Mouse (Mus musculus): Measurements from ENCODE around the gene Soga3. TPM values are rescaled to one million over a fixed set of nuclear protein-coding genes. Genes with fewer than 3 reads are reported as not detected.

Soga3 gene
- total and polyA plus RNA-seq, 2 experiments from 2014 or later = 132 to 139 TPM

DNA sequence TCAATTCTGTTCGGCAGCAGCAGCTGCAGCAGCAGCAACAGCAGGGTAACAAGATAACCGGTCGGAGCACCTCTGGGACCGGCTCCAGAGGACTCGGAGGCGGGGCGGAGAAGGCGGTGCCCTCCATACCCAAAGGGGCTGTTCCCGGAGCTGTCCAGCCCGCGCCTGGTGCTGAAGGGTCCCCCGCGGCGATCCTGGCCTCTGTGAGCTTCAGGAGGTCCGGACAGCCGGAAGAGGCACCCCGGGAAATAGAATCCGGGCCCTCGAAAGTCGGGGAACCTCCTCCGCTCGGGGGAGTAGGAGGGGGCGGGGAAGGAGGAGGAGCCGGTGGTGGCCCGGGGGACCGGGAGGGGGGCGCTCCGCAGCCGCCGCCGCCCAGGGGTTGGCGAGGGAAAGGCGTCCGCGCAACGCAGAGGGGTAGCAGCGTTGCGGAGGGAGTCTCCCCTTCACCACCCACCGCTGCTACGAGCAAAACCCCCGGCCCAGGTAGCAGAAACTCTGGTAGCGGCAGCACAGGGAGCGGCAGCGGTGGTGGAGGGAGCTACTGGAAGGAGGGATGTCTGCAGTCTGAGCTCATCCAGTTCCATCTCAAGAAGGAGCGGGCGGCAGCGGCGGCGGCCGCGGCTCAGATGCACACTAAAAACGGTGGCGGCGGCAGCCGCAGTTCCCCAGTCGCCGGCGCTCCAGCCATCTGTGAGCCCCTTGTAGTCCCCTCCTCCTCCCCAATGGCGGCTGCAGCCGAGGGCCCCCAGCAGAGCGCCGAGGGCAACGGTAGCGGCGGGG, 3.4 kb downstream of the Soga3 start:
- H3K4me2 ChIP-seq (ENCODE audit: low read depth, low read length) = peak overlapping the region; percentile 78
- peak; percentile 86 for DNase-seq (ENCODE audit: low spot score)
- WGBS = 1% methylated on average over 54 of the region's 65 CpGs

DNA sequence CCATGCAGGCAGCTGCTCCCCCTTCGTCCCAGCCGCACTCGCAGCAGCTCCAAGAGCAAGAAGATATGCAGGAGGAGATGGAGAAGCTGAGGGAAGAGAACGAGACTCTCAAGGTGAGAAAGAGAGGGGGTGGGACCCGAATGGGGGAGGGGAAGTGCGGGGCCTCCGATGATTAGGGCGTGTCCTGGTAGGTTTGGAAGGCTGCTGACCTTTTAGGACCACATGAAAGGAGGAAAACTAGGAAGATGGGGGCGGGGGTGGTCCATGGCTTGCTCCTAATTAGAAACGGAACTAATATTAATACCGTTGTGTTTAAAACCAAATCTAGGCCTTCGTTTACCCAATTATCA, 4.0 kb downstream of the Soga3 start:
- no peak; the same call in 1 of the 2 replicates for ATAC-seq
- DNase-seq (ENCODE audit: low spot score) = no peak
- Histone ChIP-seq H3K4me2 (ENCODE audit: low read depth, low read length) (peak overlapping the region; percentile 78), H3K4me1 (ENCODE audit: insufficient read depth, low read length) (peaks cover 19% of the 10 kb centered on the region), H3K9ac (replicated peaks; ENCODE audit: low read length) (peak overlapping the region; percentile 95), H3K27ac (peak overlapping the region; percentile 97), H3K4me3 (ENCODE audit: low read length) (peak overlapping the region; percentile 70), H3K27me3 (ENCODE audit: insufficient read depth, low read length) (no peaks in the 10 kb centered on the region), H3K9me3 (ENCODE audit: low read length) (no peaks in the 10 kb centered on the region), H3K36me3 (ENCODE audit: insufficient read depth, low read length) (no peaks in the 10 kb centered on the region)
- WGBS = under 1% methylated on average over 12 of the region's 12 CpGs
- TF ChIP-seq CTCF (IDR thresholded peaks at IDR 0.05; ENCODE audit: low read depth) = no peak

More for the DNA sequence above, 3.4 kb downstream of the Soga3 start:
- peak overlapping the region; percentile 97 for H3K27ac ChIP-seq
- TF ChIP-seq CTCF (IDR thresholded peaks at IDR 0.05; ENCODE audit: low read depth) = no peak; the same call in 1 of the 2 replicates
- peaks cover 20% of the 10 kb centered on the region for H3K4me1 ChIP-seq (ENCODE audit: insufficient read depth, low read length)
- peak overlapping the region; percentile 70 for H3K4me3 ChIP-seq (ENCODE audit: low read length)
- peak; percentile 81 for ATAC-seq
- H3K27me3 ChIP-seq (ENCODE audit: insufficient read depth, low read length) = no peaks in the 10 kb centered on the region
- no peaks in the 10 kb centered on the region for H3K9me3 ChIP-seq (ENCODE audit: low read length)
- H3K9ac ChIP-seq (replicated peaks; ENCODE audit: low read length) = peak overlapping the region; percentile 95
- H3K36me3 ChIP-seq (ENCODE audit: insufficient read depth, low read length) = no peaks in the 10 kb centered on the region

DNA sequence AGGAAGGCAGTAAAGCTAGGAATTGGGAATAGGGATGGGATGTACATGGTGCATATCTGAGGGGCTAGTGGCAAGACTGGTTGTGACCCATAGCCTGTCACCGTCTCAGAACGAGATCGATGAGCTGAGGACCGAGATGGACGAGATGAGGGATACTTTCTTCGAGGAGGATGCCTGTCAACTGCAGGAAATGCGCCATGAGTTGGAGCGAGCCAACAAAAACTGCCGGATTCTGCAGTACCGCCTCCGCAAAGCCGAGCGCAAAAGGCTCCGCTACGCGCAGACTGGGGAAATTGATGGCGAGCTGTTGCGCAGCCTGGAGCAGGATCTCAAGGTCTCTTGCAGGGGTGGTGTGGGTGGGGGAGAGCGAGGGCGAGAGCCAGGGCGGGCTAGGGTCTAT, 4.4 kb downstream of the Soga3 start:
- Histone ChIP-seq H3K4me2 (ENCODE audit: low read depth, low read length) (peak overlapping the region; percentile 78), H3K9me3 (ENCODE audit: low read length) (no peaks in the 10 kb centered on the region), H3K9ac (replicated peaks; ENCODE audit: low read length) (peak overlapping the region; percentile 95), H3K27ac (peak overlapping the region; percentile 97), H3K4me1 (ENCODE audit: insufficient read depth, low read length) (peaks cover 18% of the 10 kb centered on the region), H3K27me3 (ENCODE audit: insufficient read depth, low read length) (no peaks in the 10 kb centered on the region), H3K36me3 (ENCODE audit: insufficient read depth, low read length) (peaks cover 2% of the 10 kb centered on the region; the same call in 1 of the 2 replicates), H3K4me3 (ENCODE audit: low read length) (peak overlapping the region; percentile 70)
- ATAC-seq (peak; percentile 22), DNase-seq (ENCODE audit: low spot score) (peak; percentile 78)
- TF ChIP-seq CTCF (IDR thresholded peaks at IDR 0.05; ENCODE audit: low read depth) = no peak; the same call in 1 of the 2 replicates
- 3% methylated on average over 21 of the region's 21 CpGs for WGBS

DNA sequence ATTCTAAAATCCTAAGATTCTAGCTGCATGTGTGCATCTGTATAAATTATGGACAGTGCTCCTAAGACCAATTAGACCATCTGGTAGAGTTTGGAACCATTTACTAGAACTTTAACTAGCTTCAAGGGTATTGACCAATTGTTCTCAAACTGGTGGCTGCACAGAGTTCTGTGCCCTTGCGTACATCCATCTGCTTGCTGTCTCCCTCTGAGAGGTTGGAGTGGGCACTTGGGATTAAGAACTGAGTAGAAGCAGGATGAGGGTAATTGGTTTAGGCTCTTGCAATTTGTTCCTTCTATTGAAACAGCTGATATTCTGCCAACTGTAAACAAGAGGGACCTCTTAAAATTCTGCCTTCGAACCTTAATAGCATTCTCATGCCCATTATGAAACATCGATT, 11.7 kb downstream of the Soga3 start:
- H3K27ac ChIP-seq = no peak overlapping the region
- H3K4me1 ChIP-seq (ENCODE audit: insufficient read depth, low read length) = no peaks in the 10 kb centered on the region
- TF ChIP-seq CTCF (IDR thresholded peaks at IDR 0.05; ENCODE audit: low read depth) = no peak
- no peaks in the 10 kb centered on the region for H3K27me3 ChIP-seq (ENCODE audit: insufficient read depth, low read length)
- H3K4me3 ChIP-seq (ENCODE audit: low read length) = no peak overlapping the region
- WGBS = 72% methylated on average over 3 of the region's 3 CpGs
- H3K9me3 ChIP-seq (ENCODE audit: low read length) = no peaks in the 10 kb centered on the region
- no peak for ATAC-seq
- H3K36me3 ChIP-seq (ENCODE audit: insufficient read depth, low read length) = peaks cover 17% of the 10 kb centered on the region; the same call in 1 of the 2 replicates
- no peak overlapping the region for H3K4me2 ChIP-seq (ENCODE audit: low read depth, low read length)
- no peak for DNase-seq (ENCODE audit: low spot score)
- H3K9ac ChIP-seq (replicated peaks; ENCODE audit: low read length) = no peak overlapping the region

DNA sequence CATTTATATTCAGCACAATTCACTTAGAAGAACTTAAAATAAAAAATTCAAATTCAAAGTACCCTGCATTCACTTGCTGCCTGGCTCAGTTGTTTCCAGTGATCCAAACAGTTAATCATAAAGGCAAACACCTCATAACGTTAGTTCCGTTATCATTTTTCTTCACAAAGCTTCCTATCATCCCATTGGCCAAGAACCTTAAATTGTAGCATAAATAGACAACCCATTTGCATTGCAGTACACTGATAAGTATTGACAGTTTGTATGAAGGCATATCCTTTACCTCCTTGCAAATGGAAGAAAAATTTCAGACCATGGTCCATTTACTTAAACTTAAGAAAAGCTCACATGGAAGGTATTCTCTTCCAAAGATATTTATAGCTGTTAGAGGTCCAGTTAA, 18.0 kb downstream of the Soga3 start:
- WGBS = 78% methylated on average over 2 of the region's 2 CpGs
- H3K9me3 ChIP-seq (ENCODE audit: low read length) = no peaks in the 10 kb centered on the region
- H3K4me1 ChIP-seq (ENCODE audit: insufficient read depth, low read length) = no peaks in the 10 kb centered on the region
- TF ChIP-seq CTCF (IDR thresholded peaks at IDR 0.05; ENCODE audit: low read depth) = no peak
- H3K4me3 ChIP-seq (ENCODE audit: low read length) = no peak overlapping the region
- no peak for ATAC-seq
- H3K9ac ChIP-seq (replicated peaks; ENCODE audit: low read length) = no peak overlapping the region
- no peaks in the 10 kb centered on the region for H3K27me3 ChIP-seq (ENCODE audit: insufficient read depth, low read length)
- DNase-seq (ENCODE audit: low spot score) = no peak
- H3K27ac ChIP-seq = no peak overlapping the region
- no peak overlapping the region for H3K4me2 ChIP-seq (ENCODE audit: low read depth, low read length)
- no peaks in the 10 kb centered on the region; the same call in 1 of the 2 replicates for H3K36me3 ChIP-seq (ENCODE audit: insufficient read depth, low read length)

DNA sequence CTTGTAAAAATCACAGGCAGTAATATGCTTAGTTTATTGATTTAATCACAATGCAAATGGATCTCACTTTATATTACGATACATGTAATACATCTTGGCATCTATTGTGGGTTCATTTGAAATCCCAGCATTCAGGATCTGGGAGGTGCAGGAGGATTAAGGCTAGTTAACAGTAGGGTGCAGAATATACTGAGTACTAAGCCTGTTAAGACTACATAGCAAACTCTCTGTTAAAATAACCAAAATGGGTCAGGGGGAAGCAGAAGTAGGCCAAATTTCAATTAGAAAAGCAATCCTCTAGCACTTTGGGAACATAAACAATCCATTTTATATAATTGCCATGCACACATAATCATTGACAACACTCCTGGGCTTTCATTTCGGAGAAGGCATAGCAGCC, 30.1 kb downstream of the Soga3 start:
- H3K4me2 ChIP-seq (ENCODE audit: low read depth, low read length) = no peak overlapping the region
- H3K9ac ChIP-seq (replicated peaks; ENCODE audit: low read length) = no peak overlapping the region
- no peaks in the 10 kb centered on the region for H3K4me1 ChIP-seq (ENCODE audit: insufficient read depth, low read length)
- DNase-seq (ENCODE audit: low spot score) (no peak), ATAC-seq (0 out of 2 replicates have a peak, but pooled peaks have one; percentile 38)
- no peak for TF ChIP-seq CTCF (IDR thresholded peaks at IDR 0.05; ENCODE audit: low read depth)
- 0 out of 2 replicates have a peak, but pooled peaks cover 3% of the 10 kb centered on the region for H3K9me3 ChIP-seq (ENCODE audit: low read length)
- no peak overlapping the region for H3K27ac ChIP-seq
- H3K36me3 ChIP-seq (ENCODE audit: insufficient read depth, low read length) = no peaks in the 10 kb centered on the region
- H3K4me3 ChIP-seq (ENCODE audit: low read length) = no peak overlapping the region
- WGBS = 74% methylated on average over 2 of the region's 2 CpGs
- H3K27me3 ChIP-seq (ENCODE audit: insufficient read depth, low read length) = no peaks in the 10 kb centered on the region

DNA sequence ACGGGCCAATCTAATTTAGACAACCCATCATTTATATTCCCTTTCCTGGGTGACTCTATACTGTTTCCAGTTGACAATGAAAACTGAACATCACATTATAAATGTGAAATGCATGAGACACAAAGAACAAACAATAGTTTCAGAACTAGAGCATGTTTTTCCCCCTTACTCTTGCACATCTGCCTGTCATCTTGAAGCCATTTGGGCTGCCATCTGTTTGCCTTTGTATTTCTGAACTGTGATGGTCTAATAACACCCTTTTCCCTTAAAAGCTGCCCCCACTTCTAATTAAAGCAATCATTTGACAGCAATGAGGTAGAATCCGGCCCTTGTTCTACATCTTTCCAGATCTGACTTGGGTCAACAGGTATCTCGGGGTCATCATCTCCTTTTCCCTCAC, 32.0 kb downstream of the Soga3 start:
- no peak for DNase-seq (ENCODE audit: low spot score)
- no peak overlapping the region for H3K4me2 ChIP-seq (ENCODE audit: low read depth, low read length)
- H3K4me1 ChIP-seq (ENCODE audit: insufficient read depth, low read length) = no peaks in the 10 kb centered on the region
- H3K9ac ChIP-seq (replicated peaks; ENCODE audit: low read length) = no peak overlapping the region
- no peak for TF ChIP-seq CTCF (IDR thresholded peaks at IDR 0.05; ENCODE audit: low read depth)
- no peak overlapping the region for H3K4me3 ChIP-seq (ENCODE audit: low read length)
- no peak overlapping the region for H3K27ac ChIP-seq
- no peaks in the 10 kb centered on the region for H3K36me3 ChIP-seq (ENCODE audit: insufficient read depth, low read length)
- ATAC-seq = no peak
- H3K27me3 ChIP-seq (ENCODE audit: insufficient read depth, low read length) = no peaks in the 10 kb centered on the region
- 80% methylated on average over 3 of the region's 3 CpGs for WGBS
- 0 out of 2 replicates have a peak, but pooled peaks cover 3% of the 10 kb centered on the region for H3K9me3 ChIP-seq (ENCODE audit: low read length)
